Mouse (Mus musculus): ENCODE results near the gene Adam21.

DNA sequence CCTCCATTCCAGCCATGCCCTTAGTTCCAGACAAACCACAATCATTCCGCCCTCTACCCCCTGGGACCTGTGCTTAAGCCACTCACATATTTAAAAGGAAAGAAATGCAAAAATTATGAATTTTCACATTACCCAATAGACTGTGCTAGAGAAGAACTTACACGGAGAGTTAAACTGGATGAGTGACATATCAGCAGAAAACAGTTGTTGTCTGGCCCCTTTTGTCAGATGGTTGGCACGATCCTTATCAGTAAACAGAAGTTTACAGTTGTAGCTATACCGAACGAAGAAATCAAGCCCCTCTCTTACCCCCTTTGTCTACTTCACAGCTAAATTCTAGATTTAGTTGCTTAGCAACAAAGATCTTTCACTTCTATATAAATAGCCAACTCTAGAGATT is 343 bp downstream of the Adam21 start:
- TF ChIP-seq CTCF (IDR thresholded peaks at IDR 0.05; ENCODE audit: control insufficient read depth, insufficient read depth, insufficient replicate concordance, low read depth, low read length) (no peak), POLR2A (IDR thresholded peaks at IDR 0.05; ENCODE audit: control insufficient read depth, low read depth, low read length) (no peak)

All from testis, adult 2 months (tissue).